Mouse (Mus musculus): ENCODE measurements around the gene Fadd.

Fadd gene

GRCm38 (mm10) chr7:144582284-144582980, at the start of gene Fadd:
Gene Fadd, minus strand, starts transcription at chr7:144582463.
- peak; percentile 94 for DNase-seq

- no peak for DNase-seq
These were observed 48.4 kb upstream of the Fadd start for GRCm38 (mm10) chr7:144630622-144631021.

DNA sequence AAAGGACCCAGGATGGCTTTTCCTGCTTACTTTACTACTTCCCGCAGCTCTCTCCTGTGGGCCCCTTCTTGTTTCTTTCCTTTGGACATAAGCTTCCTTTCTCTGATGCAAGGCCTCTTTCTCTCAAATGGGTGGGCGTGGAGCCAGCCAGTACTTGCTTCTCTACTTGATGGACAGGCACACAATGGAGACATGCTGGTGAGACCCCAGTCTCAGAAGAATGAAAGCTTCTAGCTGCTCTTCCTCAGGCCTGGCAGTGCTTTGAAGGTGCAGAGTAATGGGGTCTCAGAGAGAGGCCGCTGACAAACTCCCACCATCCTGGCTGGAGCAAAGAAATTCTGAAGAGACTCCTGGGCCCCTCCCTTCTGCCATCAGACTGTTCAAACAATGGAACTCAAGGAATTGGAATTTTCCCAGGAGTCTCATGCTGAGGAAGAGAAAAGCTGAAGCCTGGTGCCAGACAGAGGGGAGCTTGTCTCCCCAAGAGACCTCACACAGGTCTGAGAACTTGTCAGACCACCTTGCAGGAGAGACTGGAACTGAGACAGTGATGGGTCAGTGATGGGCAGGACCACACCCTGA, 46.2 kb upstream of the Fadd start:
- DNase-seq = peak; percentile 19

- DNase-seq = no peak
These were observed 45.5 kb upstream of the Fadd start for GRCm38 (mm10) chr7:144627606-144628333.

GRCm38 (mm10) chr7:144626042-144626441, 43.8 kb upstream of the Fadd start:
- no peak for DNase-seq

- DNase-seq = peak; percentile 12
These were observed 38.7 kb upstream of the Fadd start for GRCm38 (mm10) chr7:144620721-144621681.

- DNase-seq = no peak
These were observed 38.1 kb upstream of the Fadd start for GRCm38 (mm10) chr7:144620315-144620714.

DNA sequence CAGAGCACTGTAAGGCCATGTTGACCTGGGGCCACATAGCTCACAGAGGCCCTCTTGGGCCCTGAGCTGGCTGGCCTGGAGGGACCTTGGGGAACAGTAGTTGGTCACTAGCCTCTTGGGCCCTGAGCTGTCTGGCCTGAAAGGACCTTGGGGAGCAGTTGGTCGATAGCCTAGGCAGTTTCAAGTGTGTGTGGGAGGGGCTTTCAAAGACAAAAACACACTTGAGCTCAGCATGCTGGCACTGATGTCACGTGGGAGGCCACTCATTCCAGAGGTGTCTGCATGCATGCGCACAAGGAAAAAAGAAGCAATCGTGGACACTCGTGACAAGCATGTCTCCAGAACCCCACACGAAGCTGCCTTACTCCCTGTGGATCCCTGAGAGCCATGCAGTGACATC, 33.1 kb upstream of the Fadd start:
- DNase-seq = no peak

DNA sequence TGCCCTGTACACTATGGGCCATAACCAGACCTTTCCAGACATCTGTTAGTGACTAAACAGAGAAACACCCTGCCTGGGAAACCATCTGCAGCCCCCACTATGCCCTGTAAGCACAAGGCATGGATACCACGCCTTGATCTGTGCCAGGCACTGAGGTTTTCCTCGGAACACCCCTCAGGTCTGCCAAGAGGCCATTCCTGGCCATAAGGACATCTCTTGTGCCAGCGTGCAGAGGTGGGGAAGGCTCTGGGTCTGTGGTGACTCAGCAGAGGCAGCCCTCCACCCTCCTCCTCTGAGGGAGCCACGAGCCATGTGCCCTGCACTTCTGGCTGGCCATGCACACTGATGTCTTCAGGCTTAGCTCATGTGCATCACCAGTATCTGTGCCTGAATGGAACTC, 30.6 kb upstream of the Fadd start:
- DNase-seq = no peak

DNA sequence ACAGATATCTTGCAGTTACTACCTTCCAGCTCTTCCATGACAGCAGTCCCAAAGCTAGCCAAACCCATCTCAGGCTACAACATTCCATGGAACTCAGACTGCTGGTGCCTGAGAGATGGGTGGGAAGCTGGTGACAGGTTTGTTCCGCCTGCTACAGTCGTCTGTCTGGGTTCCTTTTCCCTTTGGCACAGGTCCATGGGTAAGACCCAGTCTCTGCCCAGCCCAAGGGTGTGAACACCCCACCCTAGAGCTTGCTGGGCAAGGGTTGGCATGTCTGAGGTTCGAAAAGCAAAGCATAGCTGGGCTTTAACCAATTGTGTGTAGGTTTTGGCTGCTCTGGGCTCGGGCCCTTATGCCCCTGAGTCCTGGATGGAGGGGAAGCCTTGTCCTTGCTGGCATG, 30.1 kb upstream of the Fadd start:
- no peak for DNase-seq

DNA sequence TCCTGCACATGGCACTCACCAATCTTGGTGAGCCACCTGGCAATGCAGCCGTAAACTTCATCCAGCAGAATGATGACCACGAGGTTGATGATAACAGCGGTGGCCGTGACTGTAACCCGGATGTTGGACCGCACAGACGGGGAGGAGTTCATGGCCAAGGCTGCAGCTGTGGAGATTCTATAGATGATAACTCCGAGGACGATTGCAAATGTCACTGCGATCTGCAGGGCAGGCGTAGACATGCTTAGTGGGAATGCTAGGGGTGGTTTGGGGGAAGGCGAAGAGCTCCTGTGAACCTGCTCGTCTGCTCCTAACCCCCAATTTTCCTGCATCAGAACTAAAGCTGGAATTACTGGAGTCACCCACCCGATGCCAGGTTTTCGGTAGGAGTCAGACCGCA, 29.3 kb upstream of the Fadd start:
- DNase-seq = no peak

DNA sequence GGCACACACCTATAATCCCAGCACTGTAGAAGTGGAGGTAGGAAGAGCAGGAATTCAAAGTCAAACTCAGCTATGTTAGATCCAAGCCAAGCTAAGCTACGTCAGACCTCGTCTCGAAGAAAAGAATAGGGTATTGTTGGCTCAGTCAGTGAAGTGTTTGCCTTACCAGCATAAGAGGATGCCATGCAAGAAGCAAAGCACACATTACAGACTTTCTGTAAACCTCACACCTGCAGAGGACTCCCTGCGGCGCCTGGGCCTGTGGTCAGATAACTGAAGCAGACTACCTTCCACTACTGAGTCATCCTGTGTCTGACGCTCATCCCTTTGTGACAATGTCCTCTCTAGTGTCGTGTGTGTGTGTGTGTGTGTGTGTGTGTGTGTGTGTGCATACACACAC, 27.3 kb upstream of the Fadd start:
- no peak for DNase-seq

DNA sequence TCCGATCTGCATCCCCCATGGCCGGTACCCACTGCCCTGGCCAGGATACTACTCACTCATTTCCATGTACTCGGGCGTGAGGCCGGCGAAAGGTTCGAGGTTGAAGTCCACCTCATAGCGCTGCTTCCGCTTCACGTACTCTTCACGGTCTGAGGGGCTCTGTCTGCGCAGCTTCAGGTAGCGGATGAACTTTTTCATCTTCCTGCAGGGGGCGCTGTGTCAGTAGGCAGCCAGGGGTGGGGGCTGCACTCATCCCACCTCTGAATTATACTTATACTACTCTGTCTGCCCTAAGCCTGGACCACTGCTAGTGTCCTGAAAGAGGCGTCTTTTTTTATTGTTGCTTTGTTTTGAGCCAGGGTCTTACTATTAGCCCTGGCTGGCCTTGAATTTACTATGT, 25.6 kb upstream of the Fadd start:
- no peak for DNase-seq

DNA sequence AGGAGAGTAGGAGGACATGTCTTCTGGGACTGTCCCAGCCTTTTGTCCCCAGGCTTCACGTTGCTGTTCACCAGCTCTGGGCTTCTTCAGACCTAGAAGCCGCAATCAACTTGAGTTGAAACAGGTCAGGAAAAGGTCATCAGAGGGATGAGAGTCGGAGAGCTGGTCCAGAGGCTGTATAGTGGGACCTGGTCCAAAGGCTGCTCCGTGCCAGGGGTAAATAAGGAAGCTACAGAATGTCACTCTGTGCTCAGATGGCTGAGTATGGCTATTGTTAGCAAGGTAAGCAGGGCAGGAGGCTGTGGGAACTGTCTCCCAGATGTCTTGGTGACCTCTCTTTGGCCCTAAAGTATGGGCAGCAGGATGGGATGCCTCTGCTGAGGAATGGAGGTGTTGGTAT, 22.5 kb upstream of the Fadd start:
- DNase-seq = no peak

DNA sequence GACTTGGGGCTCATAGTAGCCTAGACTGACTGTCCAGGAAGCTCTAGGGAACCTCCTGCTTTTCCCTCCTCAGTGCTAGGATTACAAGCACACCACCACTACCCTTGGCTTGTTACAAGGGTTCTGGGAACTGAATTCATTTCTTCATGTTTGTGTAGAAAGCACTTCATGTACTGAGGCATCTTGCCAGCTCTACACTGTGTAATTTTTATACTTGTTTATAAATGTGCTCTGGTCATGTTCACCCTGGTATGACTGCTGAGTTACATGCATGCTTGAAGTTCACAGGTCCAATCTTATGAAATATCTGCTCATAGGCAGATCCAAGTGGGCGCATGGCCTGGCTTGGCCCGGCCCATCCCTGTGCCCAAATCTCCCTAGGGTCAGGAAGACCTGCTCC, 22.0 kb upstream of the Fadd start:
- no peak for DNase-seq

DNA sequence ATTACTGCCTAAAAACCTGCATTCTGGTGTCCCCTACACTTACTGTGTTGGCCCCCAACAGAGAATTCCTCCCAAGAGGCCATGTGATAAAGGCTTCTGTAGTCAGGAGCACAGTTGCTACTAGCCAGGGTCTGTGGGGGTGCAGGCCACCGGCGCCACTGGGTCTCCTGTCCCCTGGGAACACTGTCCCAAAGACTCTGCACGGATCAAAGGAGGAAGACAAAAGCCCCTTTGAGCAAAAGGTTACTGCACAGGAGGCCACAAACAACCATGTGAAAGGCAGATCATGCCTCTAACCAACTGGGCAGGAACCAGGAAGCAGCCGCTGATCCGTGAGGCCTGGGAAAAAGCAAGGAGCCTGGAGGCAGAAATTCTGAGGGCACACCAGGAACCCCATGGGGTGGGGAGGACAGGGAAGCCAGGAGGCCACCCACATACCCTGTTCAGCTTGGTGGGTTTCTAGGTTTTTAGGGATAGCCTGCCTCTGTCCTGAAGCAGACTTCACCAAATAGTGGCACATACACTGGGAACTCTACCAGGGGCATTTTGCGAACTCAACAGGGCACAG, 18.2 kb upstream of the Fadd start:
- no peak for DNase-seq

GRCm38 (mm10) chr7:144589508-144589907, 7.2 kb upstream of the Fadd start:
- DNase-seq = no peak

- DNase-seq = peak; percentile 62
These were observed 5.0 kb upstream of the Fadd start for GRCm38 (mm10) chr7:144587291-144587690.

- DNase-seq = peak; percentile 74
These were observed 3.4 kb upstream of the Fadd start for GRCm38 (mm10) chr7:144585648-144586047.

GRCm38 (mm10) chr7:144583619-144584018, 1.4 kb upstream of the Fadd start:
- peak; percentile 62 for DNase-seq

DNA sequence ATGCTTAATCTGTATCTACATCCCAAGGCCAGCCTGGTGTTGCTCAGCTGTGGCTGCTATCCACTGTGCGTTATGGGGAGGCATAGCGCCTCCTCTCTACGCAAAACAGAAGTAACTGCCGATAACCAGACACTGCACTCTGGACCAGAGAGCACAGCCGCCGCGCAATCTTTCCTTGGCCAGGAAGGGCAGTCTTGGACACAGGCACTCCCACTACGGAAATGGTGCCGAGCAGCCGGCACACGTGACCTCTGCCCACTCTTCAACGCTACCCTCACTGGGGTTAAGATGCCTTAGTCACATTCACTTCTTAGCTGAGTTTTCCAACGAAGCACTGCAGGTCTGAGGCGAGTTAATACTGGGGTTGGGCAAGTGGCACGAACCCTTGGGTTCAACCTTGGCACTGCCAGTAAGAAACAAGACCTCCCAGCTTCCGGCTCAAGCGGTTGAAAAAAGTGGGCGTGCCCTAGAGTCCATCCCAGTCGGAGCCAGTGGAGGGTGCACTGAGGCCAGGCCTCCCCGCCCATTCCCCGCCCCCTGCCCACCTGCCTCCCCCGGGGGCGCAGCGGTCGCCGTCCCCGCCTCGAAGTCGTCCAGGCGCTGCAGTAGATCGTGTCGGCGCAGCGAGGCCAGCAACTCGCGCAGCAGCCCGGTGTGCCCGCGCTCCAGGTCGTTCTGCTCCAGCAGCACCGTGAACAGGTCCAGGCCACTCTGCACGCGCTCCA, 542 bp downstream of the Fadd start:
- DNase-seq = peak; percentile 43

DNA sequence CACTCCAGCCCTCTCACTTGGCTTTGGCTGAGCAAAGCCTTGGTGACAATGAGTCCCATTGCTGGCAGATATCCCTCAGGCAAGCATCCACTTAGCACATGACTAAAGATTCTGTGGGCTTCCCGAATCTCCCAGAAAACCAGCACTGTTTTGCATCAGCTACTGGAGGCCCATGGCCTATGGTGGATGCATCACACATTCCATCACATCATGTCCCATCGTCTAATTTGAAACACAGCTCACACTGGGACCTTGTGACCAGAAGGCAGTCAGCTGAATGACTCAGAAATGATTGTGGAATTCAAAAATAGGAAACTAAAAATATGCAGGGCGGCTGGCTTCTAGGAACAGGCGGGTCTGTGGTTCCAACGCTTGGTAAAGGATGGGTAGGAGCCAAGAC, 4.4 kb downstream of the Fadd start:
- DNase-seq = no peak
